Mouse (Mus musculus) adrenal gland, adult 2 months (tissue): ENCODE results near the gene Dnpep. TPM values are rescaled to one million over a fixed set of nuclear protein-coding genes. Genes with fewer than 3 reads are reported as not detected.

ENCODE experiments used
- DNase-seq: peaks from one replicate; pipeline ENCODE4 v3.0.0; 2021
- long read RNA-seq: library from polyadenylated mRNA; stranded (forward); transcript quantifications from one replicate; pipeline ENCODE4 v2.0.0, GENCODE M21; 2021
- polyA plus RNA-seq: library from polyadenylated mRNA; depleted of rRNA; stranded (reverse); fragments of >200 nt; gene quantifications from 2 replicates; pipeline ENCODE4 v1.2.3, GENCODE M21; 2012; rRNA removed
- total RNA-seq, 2 experiments: library from RNA; stranded (reverse); gene quantifications; 2 replicates each; pipeline ENCODE4 v1.2.3; 2021

Gene Dnpep
- total RNA-seq, result 100 to 1,000 TPM in 1 of 2 experiments, 10 to 100 TPM in 1; 85.2 to 100 TPM
- 149 and 179 TPM in 2 replicates for polyA plus RNA-seq
- long read RNA-seq, transcript Dnpep-201 (15 exons, 2,488 nt), result major isoform, 101 of 132 reads
- long read RNA-seq, transcript Dnpep-202 (15 exons, 1,571 nt), result minor isoform, 13 of 132 reads
- long read RNA-seq, transcript Dnpep-209 (14 exons, 1,862 nt), result minor isoform, 8 of 132 reads
- long read RNA-seq, partial matches to known transcripts, result 6 of 132 reads
- long read RNA-seq, other reads (novel, unspliced or antisense), result 4 of 132 reads

- DNase-seq, result peak; percentile 100
Observed at GRCm38 (mm10) chr1:75317241-75318201, at the start of gene Dnpep. TSS of gene Dnpep (minus strand) at chr1:75317990.

- no peak for DNase-seq
Observed at GRCm38 (mm10) chr1:75365510-75366137, 47.8 kb upstream of the Dnpep start.

GRCm38 (mm10) chr1:75363868-75364267 lies 46.1 kb upstream of the Dnpep start:
- DNase-seq, result no peak

GRCm38 (mm10) chr1:75361750-75362149 lies 44.0 kb upstream of the Dnpep start:
- no peak for DNase-seq

GRCm38 (mm10) chr1:75361123-75361522 lies 43.3 kb upstream of the Dnpep start:
- no peak for DNase-seq

GRCm38 (mm10) chr1:75360112-75361031 lies 42.6 kb upstream of the Dnpep start, which contains the start of gene Des:
TSS of gene Des (plus strand) at chr1:75360329.
- peak; percentile 25 for DNase-seq

- DNase-seq, result no peak
Observed at GRCm38 (mm10) chr1:75359346-75359745, 41.6 kb upstream of the Dnpep start.

- no peak for DNase-seq
Observed at GRCm38 (mm10) chr1:75358009-75358408, 40.2 kb upstream of the Dnpep start.

- peak; percentile 75 for DNase-seq
Observed at GRCm38 (mm10) chr1:75357261-75357660, 39.5 kb upstream of the Dnpep start.

GRCm38 (mm10) chr1:75349275-75349674 lies 31.5 kb upstream of the Dnpep start:
- no peak for DNase-seq

- peak; percentile 56 for DNase-seq
Observed at GRCm38 (mm10) chr1:75347279-75347678, 29.5 kb upstream of the Dnpep start.

- DNase-seq, result no peak
Observed at GRCm38 (mm10) chr1:75345036-75345935, 27.5 kb upstream of the Dnpep start.

- DNase-seq, result no peak
Observed at GRCm38 (mm10) chr1:75344291-75345035, 26.7 kb upstream of the Dnpep start.

GRCm38 (mm10) chr1:75342874-75343416 lies 25.2 kb upstream of the Dnpep start:
- peak; percentile 53 for DNase-seq

GRCm38 (mm10) chr1:75340519-75340918 lies 22.7 kb upstream of the Dnpep start:
- DNase-seq, result no peak

- no peak for DNase-seq
Observed at GRCm38 (mm10) chr1:75339337-75339736, 21.5 kb upstream of the Dnpep start.

- DNase-seq, result peak; percentile 9
Observed at GRCm38 (mm10) chr1:75338091-75338694, 20.4 kb upstream of the Dnpep start.

GRCm38 (mm10) chr1:75337097-75337496 lies 19.3 kb upstream of the Dnpep start:
- no peak for DNase-seq

GRCm38 (mm10) chr1:75336461-75336860 lies 18.7 kb upstream of the Dnpep start:
- no peak for DNase-seq
